Mouse (Mus musculus) myocyte (in vitro differentiated cells): ENCODE data around the gene Mpz. TPM values are rescaled to one million over a fixed set of nuclear protein-coding genes. Genes with fewer than 3 reads are reported as not detected.
"Not testable (repeated sequence)": the region's sequence is repeated elsewhere in the genome, so short reads cannot be mapped to it uniquely, and the experiment has no call there.

Source experiments
- H3K27me3 ChIP-seq: one replicate; pipeline ENCODE4 v1.6.1; 2011; ENCODE audit not compliant: control insufficient read depth, insufficient read depth, insufficient read length
- H3K36me3 ChIP-seq: one replicate; pipeline ENCODE4 v1.6.1; 2011; ENCODE audit not compliant: control insufficient read depth, insufficient read depth
- H3K4me2 ChIP-seq: one replicate; pipeline ENCODE4 v1.6.1; 2011; ENCODE audit warnings: low read depth, control low read depth
- H3K4me3 ChIP-seq: one replicate; pipeline ENCODE4 v1.5.1; 2011; ENCODE audit warnings: mild to moderate bottlenecking, control low read depth, moderate library complexity
- H3K79me2 ChIP-seq: one replicate; pipeline ENCODE4 v1.6.1; 2011; ENCODE audit not compliant: control insufficient read depth, insufficient read depth
- H3ac ChIP-seq: one replicate; pipeline ENCODE4 v1.6.1; 2011; ENCODE audit not compliant: control insufficient read depth, insufficient read length
- CEBPB ChIP-seq: IDR thresholded peaks from 2 replicates; pipeline ENCODE4 v1.6.1; 2011; ENCODE audit warnings: mild to moderate bottlenecking, moderate library complexity; ENCODE audit not compliant: poor library complexity, insufficient read depth, severe bottlenecking
- E2F4 ChIP-seq: IDR thresholded peaks from one replicate; pipeline ENCODE4 v1.6.1; 2011; ENCODE audit warnings: mild to moderate bottlenecking, control low read depth, moderate library complexity; ENCODE audit not compliant: insufficient read depth
- MAX ChIP-seq: IDR thresholded peaks from one replicate; pipeline ENCODE4 v1.6.1; 2011; ENCODE audit warnings: low read depth, mild to moderate bottlenecking, control low read depth
- MYOD1 ChIP-seq, 3 experiments: IDR thresholded peaks; one replicate each; pipeline ENCODE4 v1.6.1; 2011; ENCODE audit warnings: control low read depth in 2 of 3, low read depth in 2 of 3, mild to moderate bottlenecking in 2 of 3, moderate library complexity in 1 of 3; ENCODE audit not compliant: insufficient read length in 2 of 3, control insufficient read depth in 1 of 3
- MYOG ChIP-seq, 3 experiments: IDR thresholded peaks; one replicate each; pipeline ENCODE4 v1.6.1; 2011; ENCODE audit warnings: control low read depth in 2 of 3, low read depth in 2 of 3, mild to moderate bottlenecking in 2 of 3; ENCODE audit not compliant: insufficient read length in 2 of 3, control insufficient read depth in 1 of 3, insufficient read depth in 1 of 3
- POLR2A ChIP-seq: IDR thresholded peaks from one replicate; pipeline ENCODE4 v1.6.1; 2011; ENCODE audit warnings: low read depth, mild to moderate bottlenecking, control low read depth, moderate library complexity; ENCODE audit not compliant: insufficient read length
- POLR2AphosphoS2 ChIP-seq: IDR thresholded peaks from one replicate; pipeline ENCODE4 v1.6.1; 2011; ENCODE audit warnings: low read depth, control low read depth; ENCODE audit not compliant: insufficient read length
- REST ChIP-seq: IDR thresholded peaks from one replicate; pipeline ENCODE4 v1.6.1; 2011; ENCODE audit warnings: mild to moderate bottlenecking, control low read depth, moderate library complexity; ENCODE audit not compliant: insufficient read depth, insufficient read length
- SRF ChIP-seq: IDR thresholded peaks from one replicate; pipeline ENCODE4 v1.6.1; 2011; ENCODE audit warnings: low read depth; ENCODE audit not compliant: control insufficient read depth, insufficient read length
- TCF12 ChIP-seq: IDR thresholded peaks from one replicate; pipeline ENCODE4 v1.6.1; 2011; ENCODE audit warnings: mild to moderate bottlenecking, control low read depth; ENCODE audit not compliant: poor library complexity, insufficient read depth, severe bottlenecking
- TCF3 ChIP-seq: IDR thresholded peaks from one replicate; pipeline ENCODE4 v1.6.1; 2011; ENCODE audit warnings: low read depth, control low read depth; ENCODE audit not compliant: insufficient read length
- USF1 ChIP-seq: IDR thresholded peaks from one replicate; pipeline ENCODE4 v1.6.1; 2011; ENCODE audit warnings: low read depth, mild to moderate bottlenecking, control low read depth, moderate library complexity
- polyA plus RNA-seq: library from polyadenylated mRNA; unstranded; fragments of >200 nt; fragmentation: generic; extraction: Trizol; gene quantifications from one replicate; pipeline ENCODE4 v1.2.1, GENCODE M21; 2012; ENCODE audit warnings: missing spikeins

The Mpz gene
- polyA plus RNA-seq, 1 experiment, result 0.11 TPM

DNA sequence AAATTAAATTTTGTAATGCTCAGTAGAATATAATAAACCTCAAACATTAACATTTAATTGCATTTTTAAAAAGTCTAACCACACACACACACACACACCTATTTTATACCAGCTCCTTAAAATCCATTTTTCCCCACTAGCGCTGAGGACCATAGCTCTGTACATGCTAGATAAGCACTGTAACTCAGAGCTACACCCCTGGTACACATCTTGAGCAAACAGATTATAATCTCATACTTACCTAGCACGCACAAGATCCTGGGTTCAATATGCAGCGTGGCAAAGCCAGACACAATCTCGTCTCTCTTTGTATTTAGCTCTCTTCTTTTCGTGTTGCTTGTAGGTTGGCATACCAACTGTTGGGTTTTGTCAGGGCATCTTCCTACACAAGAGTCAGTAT lies 26.1 kb upstream of the Mpz start:
- Histone ChIP-seq H3ac (no peak overlapping the region), H3K4me2 (no peak overlapping the region), H3K27me3 (no peaks in the 10 kb centered on the region), H3K79me2 (no peaks in the 10 kb centered on the region), H3K4me3 (no peak overlapping the region), H3K36me3 (no peaks in the 10 kb centered on the region)
- no peak for TF ChIP-seq TCF3
- TF ChIP-seq E2F4, result no peak
- TF ChIP-seq TCF12, result no peak
- no peak for TF ChIP-seq CEBPB
- no peak for TF ChIP-seq MAX

GRCm38 (mm10) chr1:171129251-171129650 lies 21.3 kb upstream of the Mpz start:
- peaks cover 19% of the 10 kb centered on the region for H3K36me3 ChIP-seq

GRCm38 (mm10) chr1:171130971-171131370 lies 19.5 kb upstream of the Mpz start:
- H3K4me2 ChIP-seq, result no peak overlapping the region
- no peaks in the 10 kb centered on the region for H3K79me2 ChIP-seq
- H3K27me3 ChIP-seq, result no peaks in the 10 kb centered on the region
- TF ChIP-seq POLR2AphosphoS2 (no peak), MYOD1 (IDR thresholded peaks at IDR 0.05; ENCODE audit: control insufficient read depth in 1 of 3, insufficient read length in 2 of 3, low read depth in 2 of 3) (no peak), MAX (no peak), CEBPB (no peak), SRF (no peak), POLR2A (no peak), USF1 (no peak), E2F4 (no peak), REST (no peak), TCF3 (no peak), MYOG (IDR thresholded peaks at IDR 0.05; ENCODE audit: control insufficient read depth in 1 of 3, insufficient read depth in 1 of 3, insufficient read length in 2 of 3, low read depth in 2 of 3) (no peak), TCF12 (no peak)
- H3ac ChIP-seq, result no peak overlapping the region
- no peak overlapping the region for H3K4me3 ChIP-seq
- peaks cover 26% of the 10 kb centered on the region for H3K36me3 ChIP-seq

More at GRCm38 (mm10) chr1:171129251-171129650, 21.3 kb upstream of the Mpz start:
- H3K4me3 ChIP-seq, result no peak overlapping the region
- no peaks in the 10 kb centered on the region for H3K27me3 ChIP-seq
- H3K4me2 ChIP-seq, result no peak overlapping the region
- no peaks in the 10 kb centered on the region for H3K79me2 ChIP-seq
- TF ChIP-seq TCF12 (no peak), POLR2AphosphoS2 (no peak), REST (no peak), TCF3 (no peak), MAX (no peak), SRF (no peak), MYOG (IDR thresholded peaks at IDR 0.05; ENCODE audit: control insufficient read depth in 1 of 3, insufficient read depth in 1 of 3, insufficient read length in 2 of 3, low read depth in 2 of 3) (no peak)
- H3ac ChIP-seq, result no peak overlapping the region

GRCm38 (mm10) chr1:171135600-171135999 lies 14.9 kb upstream of the Mpz start:
- no peak overlapping the region for H3ac ChIP-seq
- H3K4me2 ChIP-seq, result no peak overlapping the region
- H3K79me2 ChIP-seq, result no peaks in the 10 kb centered on the region
- no peaks in the 10 kb centered on the region for H3K27me3 ChIP-seq
- no peak for TF ChIP-seq TCF12
- TF ChIP-seq USF1, result no peak
- TF ChIP-seq E2F4, result no peak
- no peak for TF ChIP-seq SRF
- no peak for TF ChIP-seq CEBPB
- no peak for TF ChIP-seq MYOD1 (IDR thresholded peaks at IDR 0.05; ENCODE audit: control insufficient read depth in 1 of 3, insufficient read length in 2 of 3, low read depth in 2 of 3)
- no peak for TF ChIP-seq TCF3
- no peak for TF ChIP-seq POLR2AphosphoS2
- TF ChIP-seq MAX, result no peak
- no peak for TF ChIP-seq MYOG (IDR thresholded peaks at IDR 0.05; ENCODE audit: control insufficient read depth in 1 of 3, insufficient read depth in 1 of 3, insufficient read length in 2 of 3, low read depth in 2 of 3)
- TF ChIP-seq POLR2A, result no peak
- TF ChIP-seq REST, result no peak
- H3K4me3 ChIP-seq, result no peak overlapping the region
- H3K36me3 ChIP-seq, result peaks cover 39% of the 10 kb centered on the region

- H3K4me3 ChIP-seq, H3K27me3 ChIP-seq, H3K79me2 ChIP-seq, H3K4me2 ChIP-seq, H3ac ChIP-seq: not testable (repeated sequence)
- peaks cover 30% of the 10 kb centered on the region for H3K36me3 ChIP-seq
Measured at GRCm38 (mm10) chr1:171137486-171138155, 12.9 kb upstream of the Mpz start.

DNA sequence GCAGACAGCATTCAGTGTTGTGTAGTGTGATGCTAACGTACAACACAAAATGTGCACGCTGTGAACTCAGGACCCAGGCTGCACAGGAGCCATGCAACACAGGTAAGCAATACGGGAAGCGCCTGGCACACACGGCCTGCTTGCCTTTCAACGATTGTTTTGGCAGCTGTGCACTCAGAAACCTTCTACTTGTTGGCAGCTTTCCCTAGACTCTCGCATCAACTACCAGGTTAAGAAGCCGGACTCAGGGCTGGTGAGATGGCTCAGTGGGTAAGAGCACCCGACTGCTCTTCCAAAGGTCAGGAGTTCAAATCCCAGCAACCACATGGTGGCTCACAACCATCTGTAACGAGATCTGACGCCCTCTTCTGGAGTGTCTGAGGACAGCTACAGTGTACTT lies 7.5 kb upstream of the Mpz start:
- peaks cover 14% of the 10 kb centered on the region for H3K36me3 ChIP-seq
- H3K79me2 ChIP-seq, H3K4me3 ChIP-seq, H3K27me3 ChIP-seq, H3K4me2 ChIP-seq, H3ac ChIP-seq: not testable (repeated sequence)
